Mouse (Mus musculus): Measurements from ENCODE around the gene Slc48a1. TPM values are rescaled to one million over a fixed set of nuclear protein-coding genes. Genes with fewer than 3 reads are reported as not detected.

Slc48a1 gene
- polyA plus RNA-seq, 1 experiment from 2014 or later: 36.5 TPM

DNA sequence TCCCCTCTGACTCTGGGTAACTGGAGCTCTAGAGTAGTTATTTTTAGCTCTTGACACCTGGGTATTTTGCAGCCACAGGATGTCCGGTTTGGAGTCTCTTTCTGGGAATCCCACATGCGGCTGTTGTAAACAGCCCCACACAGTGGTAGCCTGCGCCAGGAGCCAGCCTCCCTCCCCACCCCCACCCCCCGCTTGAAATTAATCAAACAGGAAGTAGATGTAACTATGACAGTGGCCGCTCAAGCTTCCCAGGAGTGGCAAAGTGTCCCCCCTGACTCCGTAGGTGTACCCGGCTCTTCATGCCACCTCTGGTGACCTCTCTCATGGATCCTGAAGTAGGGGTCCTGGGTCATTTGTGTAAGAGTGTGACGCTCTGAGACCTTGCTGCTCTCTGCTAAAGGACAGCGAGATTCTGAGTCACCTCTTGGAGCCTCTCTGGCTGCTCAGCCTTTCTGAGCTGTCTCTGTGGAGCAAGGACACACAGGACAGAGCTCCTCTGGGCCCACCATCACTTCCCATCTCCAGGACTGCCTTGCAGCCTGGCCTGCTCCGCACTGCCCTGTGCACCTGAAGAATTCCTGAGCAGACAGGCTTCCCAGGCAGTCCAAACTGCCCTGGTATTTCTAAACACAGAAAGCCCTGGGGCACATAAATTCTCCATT, 43.1 kb downstream of the Slc48a1 start:
- no peak for ATAC-seq (ENCODE audit: insufficient read depth, low FRiP score)
- Histone ChIP-seq H3K27me3 (ENCODE audit: control insufficient read depth, insufficient read depth, low read length) (no peaks in the 10 kb centered on the region), H3K9me3 (replicated peaks; ENCODE audit: control insufficient read depth, low read length) (no peaks in the 10 kb centered on the region), H3K4me3 (replicated peaks; ENCODE audit: low read length) (no peak overlapping the region), H3K9ac (ENCODE audit: low read length) (peak overlapping the region; percentile 2; the same call in 1 of the 2 replicates), H3K36me3 (ENCODE audit: control insufficient read depth, insufficient read depth, low read length) (no peaks in the 10 kb centered on the region), H3K4me2 (ENCODE audit: low read depth, low read length) (no peak overlapping the region), H3K4me1 (ENCODE audit: control insufficient read depth, insufficient read depth, low read length) (peaks cover 59% of the 10 kb centered on the region), H3K27ac (ENCODE audit: low read length) (peak overlapping the region; percentile 55)
- WGBS: 33% methylated on average over 10 of the region's 10 CpGs

DNA sequence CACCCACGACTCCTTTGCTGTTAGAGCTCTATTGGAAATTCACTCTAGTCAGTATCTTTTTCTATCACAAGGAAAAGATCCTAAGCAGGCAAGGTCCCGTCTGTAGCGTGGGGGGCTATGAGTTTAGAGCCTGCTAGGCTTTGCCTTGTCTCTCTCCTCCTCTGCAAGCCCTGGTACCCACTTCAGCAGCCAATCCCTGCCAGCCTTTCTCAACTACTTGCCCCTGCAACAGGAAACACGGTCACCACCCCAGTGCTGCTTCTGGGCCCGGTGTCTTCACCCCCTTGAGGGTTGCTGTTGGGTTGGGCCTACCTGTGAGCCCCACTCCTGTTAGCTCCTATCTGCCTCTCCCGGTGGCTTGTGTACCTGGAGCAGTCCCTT, 43.7 kb downstream of the Slc48a1 start:
- H3K36me3 ChIP-seq (ENCODE audit: control insufficient read depth, insufficient read depth, low read length): no peaks in the 10 kb centered on the region
- no peak for ATAC-seq (ENCODE audit: insufficient read depth, low FRiP score)
- H3K9me3 ChIP-seq (replicated peaks; ENCODE audit: control insufficient read depth, low read length): no peaks in the 10 kb centered on the region
- H3K4me1 ChIP-seq (ENCODE audit: control insufficient read depth, insufficient read depth, low read length): peaks cover 64% of the 10 kb centered on the region
- H3K27ac ChIP-seq (ENCODE audit: low read length): peak overlapping the region; percentile 50
- 62% methylated on average over 6 of the region's 6 CpGs for WGBS
- H3K4me3 ChIP-seq (replicated peaks; ENCODE audit: low read length): no peak overlapping the region
- H3K9ac ChIP-seq (ENCODE audit: low read length): peak overlapping the region; percentile 2; the same call in 1 of the 2 replicates
- no peak overlapping the region for H3K4me2 ChIP-seq (ENCODE audit: low read depth, low read length)
- no peaks in the 10 kb centered on the region for H3K27me3 ChIP-seq (ENCODE audit: control insufficient read depth, insufficient read depth, low read length)

DNA sequence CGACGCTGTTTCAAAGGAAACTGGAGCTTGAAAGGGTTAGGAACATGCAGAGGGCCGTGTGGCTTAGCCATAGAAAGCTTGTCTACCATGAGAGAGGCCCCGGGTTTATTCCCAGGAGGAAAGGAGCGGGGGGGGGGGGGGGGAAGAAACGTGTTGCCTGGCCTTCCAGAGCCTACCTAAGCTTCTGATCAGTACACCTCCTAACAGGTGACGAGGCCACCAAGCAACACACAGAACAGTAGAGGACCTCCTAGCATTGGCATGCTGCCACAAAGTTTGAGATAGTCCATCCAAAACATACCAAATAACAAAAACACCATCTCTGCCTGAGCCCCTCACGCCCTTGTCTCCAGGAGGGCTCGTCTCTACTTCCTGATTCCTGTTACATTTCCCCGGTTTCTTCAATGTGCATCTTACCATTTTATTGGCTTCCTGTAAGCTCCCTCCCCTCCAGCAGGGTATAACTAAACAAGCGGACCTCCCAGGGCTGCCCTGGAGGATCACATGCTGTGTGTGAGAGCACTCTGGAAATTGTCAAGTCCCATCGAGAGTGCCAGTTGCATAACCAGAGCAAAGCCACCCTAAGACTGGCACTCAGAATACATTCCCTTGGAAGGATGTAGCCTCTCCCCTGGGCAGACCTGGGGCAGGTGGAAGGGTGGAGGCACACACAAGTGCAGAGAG, 44.4 kb downstream of the Slc48a1 start:
- H3K9me3 ChIP-seq (replicated peaks; ENCODE audit: control insufficient read depth, low read length): no peaks in the 10 kb centered on the region
- H3K4me1 ChIP-seq (ENCODE audit: control insufficient read depth, insufficient read depth, low read length): peaks cover 64% of the 10 kb centered on the region
- H3K9ac ChIP-seq (ENCODE audit: low read length): peak overlapping the region; percentile 25
- no peak overlapping the region for H3K4me2 ChIP-seq (ENCODE audit: low read depth, low read length)
- no peaks in the 10 kb centered on the region for H3K36me3 ChIP-seq (ENCODE audit: control insufficient read depth, insufficient read depth, low read length)
- no peaks in the 10 kb centered on the region for H3K27me3 ChIP-seq (ENCODE audit: control insufficient read depth, insufficient read depth, low read length)
- no peak overlapping the region for H3K27ac ChIP-seq (ENCODE audit: low read length)
- H3K4me3 ChIP-seq (replicated peaks; ENCODE audit: low read length): no peak overlapping the region
- WGBS: 40% methylated on average over 12 of the region's 12 CpGs
- ATAC-seq (ENCODE audit: insufficient read depth, low FRiP score): no peak

DNA sequence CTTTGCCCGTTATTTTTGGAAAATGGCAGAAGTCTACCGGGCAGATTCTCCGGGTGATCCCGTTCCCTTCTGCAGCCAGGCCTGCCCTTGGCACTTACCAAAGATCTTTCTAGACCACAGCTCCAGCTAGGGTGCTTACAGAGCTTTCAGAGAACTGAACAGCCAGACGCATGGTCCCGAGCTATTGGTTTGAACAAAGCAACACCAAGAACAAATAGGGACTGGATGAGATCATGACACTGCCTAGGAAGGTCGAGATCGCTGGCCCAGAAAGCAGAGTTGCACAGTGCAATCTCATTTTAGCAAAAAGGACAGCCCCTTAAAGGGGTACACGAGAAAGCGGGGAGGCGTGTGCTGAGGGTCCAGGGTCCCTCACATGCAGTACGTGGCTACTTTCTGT, 45.2 kb downstream of the Slc48a1 start:
- H3K4me3 ChIP-seq (replicated peaks; ENCODE audit: low read length): no peak overlapping the region
- H3K9me3 ChIP-seq (replicated peaks; ENCODE audit: control insufficient read depth, low read length): no peaks in the 10 kb centered on the region
- ATAC-seq (ENCODE audit: insufficient read depth, low FRiP score): no peak
- H3K4me1 ChIP-seq (ENCODE audit: control insufficient read depth, insufficient read depth, low read length): peaks cover 69% of the 10 kb centered on the region
- no peak overlapping the region for H3K4me2 ChIP-seq (ENCODE audit: low read depth, low read length)
- 75% methylated on average over 12 of the region's 12 CpGs for WGBS
- no peaks in the 10 kb centered on the region for H3K36me3 ChIP-seq (ENCODE audit: control insufficient read depth, insufficient read depth, low read length)
- H3K27me3 ChIP-seq (ENCODE audit: control insufficient read depth, insufficient read depth, low read length): no peaks in the 10 kb centered on the region
- H3K9ac ChIP-seq (ENCODE audit: low read length): peak overlapping the region; percentile 25; the same call in 1 of the 2 replicates
- H3K27ac ChIP-seq (ENCODE audit: low read length): no peak overlapping the region

DNA sequence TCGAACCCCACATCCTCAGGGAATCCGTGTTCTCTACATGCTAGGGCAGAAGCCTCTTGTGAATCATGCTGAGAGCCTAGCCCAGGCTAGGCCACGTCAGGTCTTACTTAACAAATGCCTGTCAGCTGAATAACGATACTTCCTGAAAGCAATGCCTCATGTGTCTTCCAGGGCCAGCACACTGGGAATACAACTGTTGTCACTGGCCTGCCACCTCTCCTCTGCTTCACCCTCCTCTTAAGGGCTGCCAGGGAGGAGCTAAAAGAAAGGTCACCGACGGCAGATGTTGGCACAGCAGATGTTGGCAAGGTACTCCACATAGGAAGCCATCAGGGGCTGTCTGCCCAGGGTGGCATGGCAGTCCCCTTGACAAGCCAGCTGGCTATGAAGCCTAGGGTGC, 45.7 kb downstream of the Slc48a1 start:
- H3K27ac ChIP-seq (ENCODE audit: low read length): peak overlapping the region; percentile 96

DNA sequence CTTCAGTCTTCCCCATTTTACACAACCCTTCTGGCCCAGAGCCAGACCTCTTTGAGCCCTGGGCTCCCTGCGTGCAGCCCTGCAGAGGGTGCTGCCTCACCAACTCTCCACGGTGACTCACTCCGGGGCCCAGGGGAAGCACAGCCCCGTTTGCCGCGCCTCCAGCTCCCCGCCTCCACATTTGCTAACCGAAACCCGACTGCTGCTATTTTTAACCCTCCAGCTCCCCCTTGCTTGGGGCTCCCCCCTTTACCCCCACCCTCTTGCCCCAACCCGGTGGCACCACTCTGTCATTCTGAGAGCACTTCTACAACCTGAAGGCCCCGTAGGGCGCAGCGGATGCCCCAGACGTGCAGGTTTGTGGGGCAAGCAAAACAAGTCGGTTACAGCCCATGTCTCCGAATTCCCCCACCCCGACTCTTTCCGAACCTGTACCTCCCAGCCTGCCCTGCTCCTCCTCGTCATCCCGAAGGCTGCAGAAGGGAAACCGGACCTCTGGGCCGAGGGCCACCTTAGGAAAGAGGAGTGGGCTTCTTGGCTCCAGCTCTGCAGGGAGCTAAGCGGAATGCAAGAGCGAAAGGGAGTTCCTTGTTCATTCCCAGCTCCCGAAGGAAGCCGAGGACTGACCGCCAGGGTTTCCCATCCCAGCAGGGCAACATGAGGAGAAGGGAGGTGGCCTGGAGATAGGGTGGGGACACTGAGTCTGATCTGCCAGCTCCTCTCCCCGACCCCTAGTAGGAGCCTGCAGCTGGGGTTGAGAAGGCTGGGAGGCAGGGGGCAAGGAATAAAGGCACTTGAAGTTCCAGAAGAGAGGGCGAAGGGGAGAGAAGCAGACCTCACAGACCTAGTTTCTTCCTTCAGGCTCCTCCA, 47.0 kb downstream of the Slc48a1 start:
- Histone ChIP-seq H3K4me3 (replicated peaks; ENCODE audit: low read length) (peak overlapping the region; percentile 50), H3K9me3 (replicated peaks; ENCODE audit: control insufficient read depth, low read length) (no peaks in the 10 kb centered on the region), H3K9ac (ENCODE audit: low read length) (peak overlapping the region; percentile 80), H3K27me3 (ENCODE audit: control insufficient read depth, insufficient read depth, low read length) (no peaks in the 10 kb centered on the region), H3K4me1 (ENCODE audit: control insufficient read depth, insufficient read depth, low read length) (peaks cover 88% of the 10 kb centered on the region), H3K36me3 (ENCODE audit: control insufficient read depth, insufficient read depth, low read length) (no peaks in the 10 kb centered on the region), H3K4me2 (ENCODE audit: low read depth, low read length) (peak overlapping the region; percentile 83), H3K27ac (ENCODE audit: low read length) (peak overlapping the region; percentile 96)
- ATAC-seq (ENCODE audit: insufficient read depth, low FRiP score): peak; percentile 84
- WGBS: 5% methylated on average over 29 of the region's 29 CpGs

More for the DNA sequence above, 45.7 kb downstream of the Slc48a1 start:
- Histone ChIP-seq H3K4me2 (ENCODE audit: low read depth, low read length) (no peak overlapping the region), H3K4me1 (ENCODE audit: control insufficient read depth, insufficient read depth, low read length) (peaks cover 75% of the 10 kb centered on the region), H3K9me3 (replicated peaks; ENCODE audit: control insufficient read depth, low read length) (no peaks in the 10 kb centered on the region), H3K4me3 (replicated peaks; ENCODE audit: low read length) (no peak overlapping the region), H3K9ac (ENCODE audit: low read length) (0 out of 2 replicates have a peak overlapping the region, but pooled peaks have one; percentile 21), H3K27me3 (ENCODE audit: control insufficient read depth, insufficient read depth, low read length) (no peaks in the 10 kb centered on the region), H3K36me3 (ENCODE audit: control insufficient read depth, insufficient read depth, low read length) (no peaks in the 10 kb centered on the region)
- 75% methylated on average over 6 of the region's 6 CpGs for WGBS
- ATAC-seq (ENCODE audit: insufficient read depth, low FRiP score): no peak

DNA sequence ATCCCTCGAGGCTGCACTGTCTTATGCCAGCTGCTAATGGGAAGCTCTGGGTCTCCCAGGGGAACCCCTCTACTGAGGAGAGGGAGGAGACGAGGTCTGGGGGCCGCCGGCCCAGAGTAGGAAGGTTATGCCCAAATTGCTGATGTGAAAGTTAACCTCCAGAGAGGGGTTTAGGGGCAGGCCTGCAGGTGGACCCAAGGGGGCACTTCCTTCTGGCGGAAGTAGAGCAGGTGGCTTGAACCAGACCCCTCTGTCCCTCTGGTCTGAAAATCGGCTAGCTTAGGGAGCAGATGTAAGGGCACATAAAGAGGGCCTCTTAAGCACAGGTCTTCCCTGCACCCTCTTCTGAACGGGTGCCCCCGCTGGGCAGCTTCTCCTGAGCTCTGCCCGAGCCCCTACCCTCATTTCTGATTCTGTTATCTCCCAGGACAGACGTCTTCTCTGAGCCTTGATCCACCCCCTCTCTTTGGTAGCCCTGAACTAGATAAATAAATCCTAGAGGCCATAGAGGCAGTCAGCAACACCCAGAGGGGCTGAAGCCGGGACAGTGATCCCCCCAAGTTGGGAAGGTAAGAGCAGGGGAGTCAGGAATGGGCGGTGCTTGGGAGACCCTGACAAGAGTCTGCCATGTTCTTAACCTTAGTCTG, 47.7 kb downstream of the Slc48a1 start:
- Histone ChIP-seq H3K4me2 (ENCODE audit: low read depth, low read length) (peak overlapping the region; percentile 83), H3K9ac (ENCODE audit: low read length) (peak overlapping the region; percentile 80), H3K27me3 (ENCODE audit: control insufficient read depth, insufficient read depth, low read length) (no peaks in the 10 kb centered on the region), H3K4me1 (ENCODE audit: control insufficient read depth, insufficient read depth, low read length) (peaks cover 81% of the 10 kb centered on the region), H3K9me3 (replicated peaks; ENCODE audit: control insufficient read depth, low read length) (no peaks in the 10 kb centered on the region), H3K36me3 (ENCODE audit: control insufficient read depth, insufficient read depth, low read length) (no peaks in the 10 kb centered on the region), H3K4me3 (replicated peaks; ENCODE audit: low read length) (peak overlapping the region; percentile 50), H3K27ac (ENCODE audit: low read length) (peak overlapping the region; percentile 96)
- WGBS: 60% methylated on average over 12 of the region's 12 CpGs
- no peak for ATAC-seq (ENCODE audit: insufficient read depth, low FRiP score)

DNA sequence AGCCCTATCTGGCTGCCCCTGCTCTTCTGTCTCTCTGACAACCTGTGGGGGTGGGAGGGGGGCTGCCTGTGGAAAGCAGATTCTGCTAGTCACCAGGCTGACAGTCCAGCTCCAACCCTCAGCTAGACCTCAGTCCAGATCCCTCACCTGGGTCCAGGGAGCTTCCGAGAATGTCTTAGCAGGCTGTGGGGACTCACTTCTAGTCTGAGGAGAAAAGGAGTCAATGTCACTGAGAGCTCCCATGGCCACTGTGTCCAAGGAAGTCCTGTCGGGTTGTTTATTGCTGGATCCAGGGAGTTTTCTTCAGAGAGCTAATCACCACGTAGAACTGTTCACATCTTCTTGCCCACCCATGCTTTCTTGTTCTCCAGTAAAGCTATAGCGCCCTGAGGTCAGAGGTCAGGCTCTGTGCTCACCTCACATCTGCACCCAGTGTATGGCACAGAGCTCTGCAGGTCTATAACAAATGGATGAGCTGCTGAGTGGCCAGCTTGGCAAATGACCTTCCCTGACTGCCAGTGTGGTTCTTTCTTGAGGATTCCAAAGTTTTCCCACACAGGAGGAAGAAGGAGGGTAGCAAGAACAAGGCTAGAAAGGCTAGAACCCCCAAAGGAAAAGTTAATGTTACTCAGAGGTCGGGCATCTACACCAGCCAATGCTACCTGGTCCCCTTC, 48.4 kb downstream of the Slc48a1 start:
- ATAC-seq (ENCODE audit: insufficient read depth, low FRiP score): no peak
- H3K27me3 ChIP-seq (ENCODE audit: control insufficient read depth, insufficient read depth, low read length): no peaks in the 10 kb centered on the region
- H3K9ac ChIP-seq (ENCODE audit: low read length): peak overlapping the region; percentile 80; the same call in 1 of the 2 replicates
- WGBS: 57% methylated on average over 5 of the region's 5 CpGs
- H3K4me3 ChIP-seq (replicated peaks; ENCODE audit: low read length): no peak overlapping the region
- no peaks in the 10 kb centered on the region for H3K36me3 ChIP-seq (ENCODE audit: control insufficient read depth, insufficient read depth, low read length)
- no peak overlapping the region for H3K27ac ChIP-seq (ENCODE audit: low read length)
- H3K4me1 ChIP-seq (ENCODE audit: control insufficient read depth, insufficient read depth, low read length): peaks cover 75% of the 10 kb centered on the region
- no peak overlapping the region for H3K4me2 ChIP-seq (ENCODE audit: low read depth, low read length)
- H3K9me3 ChIP-seq (replicated peaks; ENCODE audit: control insufficient read depth, low read length): no peaks in the 10 kb centered on the region

All from stomach, embryonic 16.5 days (tissue).